Mouse (Mus musculus): ENCODE measurements around the gene Havcr2.
A peak's percentile ranks its signal among the peaks of the same experiment; 100 is the strongest.

GRCm38 (mm10) chr11:46436760-46437458, 17.8 kb upstream of the Havcr2 start, which contains the start of gene Med7:
- peak; percentile 67; the same call in 1 of the 2 replicates for TF ChIP-seq POLR2A (IDR thresholded peaks at IDR 0.05; ENCODE audit: borderline replicate concordance, insufficient read depth, low read length)
- no peak for TF ChIP-seq CTCF (IDR thresholded peaks at IDR 0.05; ENCODE audit: borderline replicate concordance, insufficient read depth, low read depth, low read length)

Measured in cerebellum, adult 2 months (tissue).